Mouse (Mus musculus) stomach, postnatal 0 days (tissue): ENCODE measurements around the gene Irgq.
A peak's percentile ranks its signal among the peaks of the same experiment; 100 is the strongest.

Experiments
- CTCF ChIP-seq: IDR thresholded peaks from 2 replicates; pipeline ENCODE4 v1.5.1; 2016; ENCODE audit warnings: antibody characterized with exemption, low read depth, mild to moderate bottlenecking, moderate library complexity
- EP300 ChIP-seq: optimal IDR thresholded peaks from 2 replicates; pipeline ENCODE3; 2016; ENCODE audit warnings: antibody characterized with exemption

GRCm38 (mm10) chr7:24538154-24538553 lies 7.7 kb downstream of the Irgq start:
- TF ChIP-seq CTCF (peak; percentile 33), EP300 (no peak)
